Comparison of ENCODE assay signal across 23 mouse cellular contexts in the genomic region with DNA sequence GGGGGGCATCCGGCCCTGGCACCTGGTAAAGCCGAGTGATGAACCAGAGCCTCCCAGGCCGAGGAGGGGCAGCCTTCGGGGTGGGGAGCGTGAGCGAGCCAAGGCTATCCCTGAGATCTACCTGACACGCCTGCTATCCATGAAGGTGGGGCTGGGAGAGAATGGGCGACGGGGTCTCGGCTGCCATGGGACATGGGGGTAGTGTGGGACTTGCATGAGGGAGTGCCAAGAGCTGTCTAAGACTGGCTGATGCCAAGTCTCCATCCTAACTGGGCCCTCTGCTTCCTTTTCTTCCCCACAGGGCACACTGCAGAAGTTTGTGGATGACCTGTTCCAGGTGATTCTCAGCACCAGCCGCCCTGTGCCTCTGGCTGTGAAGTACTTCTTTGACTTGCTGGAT. TPM values are rescaled to one million over a fixed set of nuclear protein-coding genes. Genes with fewer than 3 reads are reported as not detected.
DNase-seq lines count a peak whose midpoint lies in the region; ATAC-seq lines count a peak whose summit lies in the region.
"Had no signal": no experiment of that assay in that cellular context is flagged by ENCODE, and none has a peak within 500 bp of the region (broad histone marks: within the 10 kb centered on the region; RNA-seq: fewer than 3 reads in every experiment).

No protein-coding gene starts in this region.

- H3K4me3 ChIP-seq in forebrain, embryonic 11.5 days (ENCODE audit: low read depth, low read length): no peak overlapping the region
- no peak overlapping the region for H3K4me3 ChIP-seq in forebrain, embryonic 12.5 days (replicated peaks)
- H3K4me3 ChIP-seq in kidney, embryonic 15.5 days (replicated peaks): no peak overlapping the region
- H3K4me3 ChIP-seq: embryonic facial prominence, embryonic 13.5 days; gastrocnemius, adult 2 months; heart, adult 2 months; heart, embryonic 12.5 days; hindbrain, embryonic 12.5 days had no signal

- H3K27me3 ChIP-seq in forebrain, embryonic 11.5 days (ENCODE audit: control insufficient read depth, insufficient read depth, low read length): no peaks in the 10 kb centered on the region
- H3K27me3 ChIP-seq in forebrain, embryonic 12.5 days: no peaks in the 10 kb centered on the region
- no peaks in the 10 kb centered on the region for H3K27me3 ChIP-seq in kidney, embryonic 15.5 days
- H3K27me3 ChIP-seq: embryonic facial prominence, embryonic 13.5 days; heart, embryonic 12.5 days; hindbrain, embryonic 12.5 days had no signal

- no peak overlapping the region for H3K4me2 ChIP-seq in forebrain, embryonic 11.5 days (ENCODE audit: low read depth, low read length, severe bottlenecking)
- no peak overlapping the region for H3K4me2 ChIP-seq in forebrain, embryonic 12.5 days
- H3K4me2 ChIP-seq in kidney, embryonic 15.5 days: no peak overlapping the region
- H3K4me2 ChIP-seq: embryonic facial prominence, embryonic 13.5 days; heart, embryonic 12.5 days; hindbrain, embryonic 12.5 days had no signal

- H3K9ac ChIP-seq in forebrain, embryonic 11.5 days (ENCODE audit: low read length): no peak overlapping the region
- H3K9ac ChIP-seq in forebrain, embryonic 12.5 days: no peak overlapping the region
- H3K9ac ChIP-seq in kidney, embryonic 15.5 days: no peak overlapping the region
- H3K9ac ChIP-seq: embryonic facial prominence, embryonic 13.5 days; heart, embryonic 12.5 days; hindbrain, embryonic 12.5 days had no signal

- ATAC-seq in forebrain, embryonic 11.5 days (replicated peaks; ENCODE audit: low FRiP score): no peak
- no peak for ATAC-seq in forebrain, embryonic 12.5 days (ENCODE audit: low FRiP score)
- ATAC-seq in kidney, embryonic 15.5 days (replicated peaks; ENCODE audit: low FRiP score): no peak
- ATAC-seq: forebrain, embryonic 14.5 days; hindbrain, embryonic 16.5 days; inflammation-experienced regulatory T-cells, adult 6 months; intestine, postnatal 0 days had no signal

- 95% methylated on average over 11 of the region's 11 CpGs for WGBS in forebrain, embryonic 11.5 days
- WGBS in forebrain, embryonic 12.5 days: 95% methylated on average over 11 of the region's 11 CpGs
- WGBS in kidney, embryonic 15.5 days: 94% methylated on average over 11 of the region's 11 CpGs

- H3K27ac ChIP-seq in forebrain, embryonic 11.5 days (ENCODE audit: low read depth, low read length): no peak overlapping the region
- H3K27ac ChIP-seq in forebrain, embryonic 12.5 days: no peak overlapping the region
- no peak overlapping the region for H3K27ac ChIP-seq in kidney, embryonic 15.5 days
- H3K27ac ChIP-seq: embryonic facial prominence, embryonic 13.5 days; gastrocnemius, adult 2 months; heart, adult 2 months; hindbrain, embryonic 12.5 days had no signal

- no peaks in the 10 kb centered on the region for H3K9me3 ChIP-seq in forebrain, embryonic 11.5 days (ENCODE audit: control insufficient read depth, low read length)
- H3K9me3 ChIP-seq in forebrain, embryonic 12.5 days: no peaks in the 10 kb centered on the region
- no peaks in the 10 kb centered on the region for H3K9me3 ChIP-seq in kidney, embryonic 15.5 days (replicated peaks)
- H3K9me3 ChIP-seq: embryonic facial prominence, embryonic 13.5 days; heart, embryonic 12.5 days; hindbrain, embryonic 12.5 days had no signal

- peaks cover 48% of the 10 kb centered on the region for H3K36me3 ChIP-seq in forebrain, embryonic 11.5 days (ENCODE audit: control insufficient read depth, insufficient read depth, low read length)
- peaks cover 100% of the 10 kb centered on the region for H3K36me3 ChIP-seq in forebrain, embryonic 12.5 days (replicated peaks)
- H3K36me3 ChIP-seq in kidney, embryonic 15.5 days: peaks cover 100% of the 10 kb centered on the region

- H3K4me1 ChIP-seq in forebrain, embryonic 11.5 days (replicated peaks; ENCODE audit: control insufficient read depth, insufficient read depth, low read length): no peaks in the 10 kb centered on the region
- no peaks in the 10 kb centered on the region for H3K4me1 ChIP-seq in forebrain, embryonic 12.5 days
- no peaks in the 10 kb centered on the region for H3K4me1 ChIP-seq in kidney, embryonic 15.5 days
- H3K4me1 ChIP-seq: embryonic facial prominence, embryonic 13.5 days; heart, embryonic 12.5 days; hindbrain, embryonic 12.5 days had no signal

- peak; percentile 43 for DNase-seq in forebrain, embryonic 11.5 days (ENCODE audit: low spot score)
- peak; percentile 1 for DNase-seq in kidney, adult 11 months
- DNase-seq in testis, postnatal 10 days (ENCODE audit: low spot score): peak; percentile 35
- DNase-seq in testis, postnatal 14 days (ENCODE audit: low spot score): no peak
- DNase-seq in layer of hippocampus, adult 18-20 months (ENCODE audit: low spot score in 2 of 2): no peak
- DNase-seq: cerebellum, adult 18-20 months; cerebellum, adult 9-11 months; cerebellum, postnatal 36 days; gastrocnemius, adult 2 months; heart, postnatal 4 days had no signal

RNA-seq across cellular contexts. Expression of a gene that starts 19.1 kb away (rescaled TPM):
- 27.3 and 28.3 TPM in 2 replicates for polyA plus RNA-seq in forebrain, embryonic 11.5 days (2014; fragmentation: Nextera tagmentation; extraction: Ambion mirVana)
- polyA plus RNA-seq in forebrain, embryonic 12.5 days (2016; fragmentation: Nextera tagmentation; extraction: Ambion mirVana): 39.9 and 44.4 TPM in 2 replicates
- polyA plus RNA-seq in kidney, embryonic 15.5 days (2015; fragmentation: Nextera tagmentation; extraction: Ambion mirVana): 15.2 and 19.4 TPM in 2 replicates
- 10 to 100 TPM; 70.4 to 76.5 TPM for total RNA-seq in layer of hippocampus, adult 18-20 months (2021)

RNA-seq across cellular contexts. Expression of a gene that starts 31.9 kb away (rescaled TPM):
- 671 and 746 TPM in 2 replicates for polyA plus RNA-seq in forebrain, embryonic 11.5 days (2014; fragmentation: Nextera tagmentation; extraction: Ambion mirVana)
- polyA plus RNA-seq in forebrain, embryonic 12.5 days (2016; fragmentation: Nextera tagmentation; extraction: Ambion mirVana): 734 and 744 TPM in 2 replicates
- 616 and 693 TPM in 2 replicates for polyA plus RNA-seq in kidney, embryonic 15.5 days (2015; fragmentation: Nextera tagmentation; extraction: Ambion mirVana)
- 100 to 1,000 TPM; 286 to 308 TPM for total RNA-seq in layer of hippocampus, adult 18-20 months (2021)

RNA-seq across cellular contexts. Expression of a gene that starts 32.0 kb away (rescaled TPM):
- 13.2 and 17.4 TPM in 2 replicates for polyA plus RNA-seq in forebrain, embryonic 11.5 days (2014; fragmentation: Nextera tagmentation; extraction: Ambion mirVana)
- 13.9 and 14.9 TPM in 2 replicates for polyA plus RNA-seq in forebrain, embryonic 12.5 days (2016; fragmentation: Nextera tagmentation; extraction: Ambion mirVana)
- 12.9 and 13.6 TPM in 2 replicates for polyA plus RNA-seq in kidney, embryonic 15.5 days (2015; fragmentation: Nextera tagmentation; extraction: Ambion mirVana)
- total RNA-seq in layer of hippocampus, adult 18-20 months (2021): 1 to 10 TPM; 8.7 to 9.3 TPM

RNA-seq across cellular contexts. Expression of a gene that starts 40.4 kb away (rescaled TPM):
- polyA plus RNA-seq in forebrain, embryonic 11.5 days (2014; fragmentation: Nextera tagmentation; extraction: Ambion mirVana): 28.1 and 32.1 TPM in 2 replicates
- 32.4 and 32.5 TPM in 2 replicates for polyA plus RNA-seq in forebrain, embryonic 12.5 days (2016; fragmentation: Nextera tagmentation; extraction: Ambion mirVana)
- 26.3 and 27.0 TPM in 2 replicates for polyA plus RNA-seq in kidney, embryonic 15.5 days (2015; fragmentation: Nextera tagmentation; extraction: Ambion mirVana)
- 10 to 100 TPM; 23.7 to 28.0 TPM for total RNA-seq in layer of hippocampus, adult 18-20 months (2021)

RNA-seq across cellular contexts. Expression of a gene that starts 47.6 kb away (rescaled TPM):
- polyA plus RNA-seq in forebrain, embryonic 11.5 days (2014; fragmentation: Nextera tagmentation; extraction: Ambion mirVana): not detected in 2 replicates
- polyA plus RNA-seq in forebrain, embryonic 12.5 days (2016; fragmentation: Nextera tagmentation; extraction: Ambion mirVana): not detected in 2 replicates
- polyA plus RNA-seq in kidney, embryonic 15.5 days (2015; fragmentation: Nextera tagmentation; extraction: Ambion mirVana): not detected in 2 replicates
- total RNA-seq in layer of hippocampus, adult 18-20 months (2021): not detected
- total RNA-seq: ES-E14; gastrocnemius, adult 2 months; gastrocnemius, postnatal 4 days; heart, adult 2 months; heart, postnatal 4 days had no signal
- polyA plus RNA-seq: embryonic facial prominence, embryonic 13.5 days; forebrain, embryonic 14.5 days; heart, adult 2 months; heart, embryonic 12.5 days; heart, embryonic 16.5 days; hindbrain, embryonic 12.5 days; hindbrain, embryonic 16.5 days; inflammation-experienced regulatory T-cells, adult 6 months; intestine, postnatal 0 days had no signal

Comparison
In these comparisons a context has a peak if more than half of its experiments do, and no peak if none do; other contexts are left out.
1. DNase-seq: peak in forebrain, embryonic 11.5 days (single experiment), kidney, adult 11 months (single experiment) and testis, postnatal 10 days (single experiment); none in testis, postnatal 14 days (single experiment) and layer of hippocampus, adult 18-20 months (0 of 2).